Mouse (Mus musculus) urinary bladder, postnatal 10 days (tissue): ENCODE data around the gene Melk.

Experiments used
- DNase-seq: peaks from one replicate; pipeline ENCODE4 v3.0.0; 2022; ENCODE audit warnings: low spot score

Melk gene

DNA sequence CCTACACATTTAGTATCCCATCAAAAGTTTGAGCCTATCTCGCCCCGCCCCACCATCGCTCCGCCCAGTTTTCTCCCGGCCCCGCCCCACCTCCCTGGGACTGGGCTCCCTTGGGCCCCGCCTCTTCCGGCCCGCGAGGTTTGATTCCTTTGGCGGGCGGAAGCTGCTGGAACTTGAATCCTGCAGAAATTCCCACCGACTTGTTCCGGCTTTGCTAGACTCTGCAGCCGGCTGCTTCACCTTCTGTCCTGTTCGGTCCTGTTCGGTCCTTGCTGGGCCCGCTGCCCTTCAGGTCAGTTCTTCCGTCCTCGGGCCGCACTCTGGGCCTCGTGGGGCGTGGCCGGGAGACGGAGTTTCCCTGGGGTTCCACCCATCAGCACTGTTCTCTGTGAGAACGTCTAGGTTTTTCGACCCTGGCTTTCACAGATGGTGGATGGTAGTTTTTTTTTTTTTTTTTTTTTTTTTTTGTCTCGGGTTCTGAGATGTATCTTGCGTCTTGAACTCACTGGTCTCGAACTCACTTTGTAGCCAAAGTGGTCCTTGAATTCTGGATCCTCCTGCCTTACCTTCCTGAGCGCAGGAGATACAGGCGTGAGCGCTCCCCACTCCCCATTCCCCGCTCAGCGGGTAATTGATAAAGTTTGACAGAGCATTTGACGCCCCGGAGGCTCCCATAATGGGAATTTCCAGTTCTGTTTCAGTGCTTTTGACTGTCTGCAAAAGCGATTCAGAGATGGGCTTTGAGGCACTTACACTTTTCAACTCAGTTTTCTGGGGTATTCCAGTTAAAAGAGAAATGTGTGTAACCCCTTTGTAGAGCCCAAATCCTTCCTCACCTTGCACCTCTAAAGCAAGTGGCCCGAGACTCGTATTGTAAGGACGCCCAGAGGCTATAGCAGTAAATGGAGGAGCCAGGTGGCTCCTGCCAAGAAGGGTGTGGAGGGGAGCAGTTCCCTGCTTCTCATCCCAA is at the start of gene Melk:
Gene Melk (plus strand): TSS at position 96 of the 970 bp plus-strand sequence.
- DNase-seq = no peak

DNA sequence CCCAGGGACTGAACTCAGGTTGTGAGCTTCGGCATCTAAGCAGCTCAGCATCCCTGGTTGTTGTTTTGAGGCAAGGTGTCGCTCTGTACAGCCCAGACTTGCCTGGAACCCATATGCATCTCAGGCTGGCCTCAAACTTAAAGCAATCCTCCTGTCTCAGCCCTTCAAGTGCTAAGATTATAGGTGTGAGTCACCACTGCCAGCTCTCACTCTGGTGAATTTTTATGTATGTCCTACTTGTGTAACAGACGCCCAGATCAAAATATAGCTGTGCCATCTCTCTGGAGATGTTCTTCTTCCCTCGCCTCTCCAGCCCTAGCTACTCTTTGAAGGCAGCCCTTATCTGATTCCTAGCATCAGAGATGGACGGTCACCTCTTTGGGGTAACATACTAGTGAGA is 49.2 kb upstream of the Melk start:
- DNase-seq = no peak

DNA sequence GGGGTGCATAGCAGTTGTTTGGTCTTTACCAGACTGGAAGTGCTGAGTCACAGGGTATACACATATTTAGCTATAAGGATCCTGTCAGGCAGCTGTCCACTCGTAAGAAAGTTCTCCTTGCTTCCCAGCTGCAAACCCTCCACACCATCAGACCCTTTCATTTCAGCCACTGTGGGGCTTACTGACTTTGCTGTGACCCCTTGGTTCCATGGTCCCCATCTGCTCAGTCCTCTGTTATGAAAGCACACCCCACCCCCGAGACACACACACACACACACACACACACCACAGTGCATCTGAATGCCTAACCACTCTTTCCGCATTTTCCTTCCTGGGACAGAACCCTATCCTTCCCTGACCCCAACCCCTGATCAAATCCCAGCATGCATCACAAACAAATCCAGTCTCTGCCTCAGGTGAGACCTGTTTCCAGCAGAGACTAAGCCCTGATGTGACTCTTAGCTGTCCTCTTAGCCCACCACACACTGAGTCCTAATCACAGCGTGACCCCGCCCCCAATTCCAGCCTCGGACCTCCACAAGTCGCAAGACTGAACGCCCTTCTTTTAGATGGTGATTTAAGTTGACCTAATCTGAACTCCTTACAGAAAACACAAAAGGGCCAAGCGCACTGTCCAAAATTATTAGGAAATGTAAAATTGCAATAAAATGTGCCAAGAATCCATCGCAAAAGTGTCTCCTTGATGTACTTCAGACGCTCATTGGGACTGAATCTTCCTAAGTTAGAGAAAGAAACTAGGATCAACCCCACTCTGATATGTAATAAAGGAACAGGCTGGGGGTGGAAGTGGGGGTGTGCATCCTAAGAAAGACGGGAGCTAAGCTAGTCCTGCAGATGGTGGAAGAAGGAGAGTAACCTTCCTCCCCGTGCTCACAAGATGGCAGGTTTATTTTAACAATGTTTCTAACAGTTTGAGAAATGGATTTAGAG is 48.4 kb upstream of the Melk start:
- no peak for DNase-seq

DNA sequence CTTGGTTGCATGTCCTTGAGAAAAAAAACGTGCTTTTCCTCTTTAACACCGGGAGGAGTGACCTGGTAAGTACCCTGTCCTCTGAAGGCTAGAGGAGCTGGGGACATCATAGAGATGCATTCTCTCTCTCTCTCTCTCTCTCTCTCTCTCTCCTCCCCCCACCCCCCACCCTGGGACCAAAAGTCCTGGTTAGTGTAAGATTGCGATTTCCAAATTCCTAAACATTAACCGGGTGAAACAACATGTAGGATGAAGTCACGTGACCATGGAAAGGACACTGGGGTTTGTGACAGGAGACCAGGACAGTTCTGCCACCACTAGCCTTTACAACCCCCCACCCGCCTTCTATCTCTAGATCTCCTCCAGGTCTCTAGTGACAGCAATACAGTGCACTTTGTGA is 47.5 kb upstream of the Melk start:
- DNase-seq = no peak

DNA sequence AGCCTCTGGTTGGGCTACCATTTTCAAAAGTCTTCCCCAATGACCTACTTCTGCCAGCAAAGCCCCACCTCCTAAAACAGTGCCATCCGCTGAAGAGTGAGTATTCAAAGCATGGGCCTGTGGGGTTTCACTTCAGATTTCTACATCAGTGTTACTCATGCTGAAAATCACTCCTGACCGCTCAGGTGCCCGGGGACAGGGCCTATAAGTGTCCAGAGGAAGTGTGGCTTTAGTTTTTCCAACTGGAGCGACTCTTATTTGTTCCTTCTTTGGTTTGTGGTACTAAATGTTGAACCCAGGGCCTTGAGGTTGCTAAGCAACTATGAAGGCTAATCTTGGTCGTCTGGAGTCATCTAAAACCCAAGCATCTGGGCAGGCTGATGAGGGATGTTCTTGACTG is 46.1 kb upstream of the Melk start:
- DNase-seq = no peak

DNA sequence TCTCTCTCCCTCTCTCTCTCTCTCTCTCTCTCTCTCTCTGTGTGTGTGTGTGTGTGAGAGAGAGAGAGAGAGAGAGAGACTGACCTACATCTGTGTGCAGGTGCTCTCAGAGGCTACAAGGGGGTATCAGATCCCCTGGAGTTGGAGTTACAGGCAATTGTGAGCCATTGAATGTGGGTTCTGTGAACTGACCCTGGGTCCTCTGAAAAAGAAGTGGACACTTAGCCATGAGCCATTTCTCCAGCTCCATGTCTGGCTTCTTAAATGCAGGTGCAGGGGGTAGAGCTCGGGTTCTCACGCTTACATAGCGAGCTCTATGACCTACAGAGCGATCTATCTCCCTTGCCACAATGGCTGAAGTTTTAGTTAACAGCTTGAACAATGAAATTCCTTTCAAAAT is 41.5 kb upstream of the Melk start:
- no peak for DNase-seq

DNA sequence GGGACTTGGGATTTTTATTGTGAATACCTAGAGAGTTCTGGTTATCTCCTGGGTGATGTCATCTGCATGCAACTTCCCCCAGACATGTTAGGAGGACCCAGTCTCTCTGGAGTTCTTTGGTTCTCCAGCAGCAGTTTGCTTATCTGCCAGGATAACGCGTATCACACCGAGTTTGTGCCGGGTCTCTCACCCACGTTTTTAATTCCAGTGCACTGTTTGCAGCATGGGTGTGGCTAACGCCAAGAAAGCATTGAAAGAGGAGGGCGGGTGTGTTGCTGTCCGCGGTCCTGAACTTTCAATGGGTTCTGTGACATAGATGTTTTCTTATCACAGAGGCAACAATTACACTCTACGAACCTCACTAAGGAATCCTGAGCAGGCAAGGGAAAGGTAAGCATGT is 40.4 kb upstream of the Melk start:
- peak; percentile 15 for DNase-seq

DNA sequence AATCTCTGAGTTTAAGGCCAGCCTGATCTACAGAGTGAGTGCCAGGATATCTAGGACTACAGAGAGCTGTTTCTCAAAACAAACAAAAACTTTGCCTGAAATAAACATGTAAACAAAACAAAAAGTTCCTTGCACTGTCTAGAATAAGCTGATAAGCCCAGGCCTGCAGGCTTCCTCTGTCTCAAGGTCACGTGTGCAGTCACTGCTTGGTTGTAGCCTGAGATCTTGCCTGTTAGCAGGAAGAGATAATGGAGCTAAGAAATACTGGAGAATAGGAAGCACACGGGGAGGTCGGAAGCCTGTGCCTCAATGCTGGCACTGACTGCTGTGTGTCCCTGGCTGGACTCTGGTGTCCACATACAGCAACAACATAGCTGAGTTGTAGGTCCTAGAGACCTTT is 35.2 kb upstream of the Melk start:
- DNase-seq = no peak

DNA sequence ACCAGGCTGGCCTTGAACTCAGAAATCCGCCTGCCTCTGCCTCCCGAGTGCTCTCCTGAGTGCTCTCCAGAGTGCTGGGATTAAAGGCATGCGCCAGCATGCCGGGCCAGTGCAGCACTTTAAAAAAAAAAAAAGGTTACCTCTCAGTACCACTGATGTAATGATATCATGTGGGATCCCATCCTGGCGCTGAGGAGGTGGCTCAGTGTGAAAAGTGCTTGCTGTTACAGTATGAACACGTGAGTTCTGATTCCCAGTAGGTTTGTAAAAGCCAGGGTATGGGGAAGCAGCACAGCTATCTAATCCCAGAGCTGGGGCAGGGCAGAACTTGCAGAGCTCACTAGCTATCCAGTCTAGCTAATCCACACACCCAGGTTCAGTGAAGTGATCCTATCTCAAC is 33.2 kb upstream of the Melk start:
- no peak for DNase-seq

DNA sequence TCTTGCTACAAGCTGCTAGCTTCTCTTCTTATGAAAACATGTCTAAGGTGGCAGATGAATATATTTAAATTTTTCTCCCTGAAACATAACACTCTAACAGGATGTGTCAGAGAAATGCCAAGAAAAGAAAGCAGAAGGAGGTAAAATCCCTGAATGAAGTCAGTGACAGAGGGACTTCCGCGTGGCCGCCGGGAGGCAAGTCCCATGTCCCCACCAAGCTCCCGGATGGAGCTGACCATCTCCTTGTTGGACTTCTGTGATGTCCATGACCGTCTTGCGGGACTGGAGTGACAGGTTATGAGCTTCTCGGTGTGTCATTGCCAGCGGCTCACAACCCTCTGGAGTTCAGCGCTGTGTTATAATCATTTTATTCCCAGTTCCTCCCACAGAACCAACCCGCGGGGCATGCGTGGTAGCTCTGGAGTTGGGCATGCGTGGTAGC is 31.3 kb upstream of the Melk start:
- no peak for DNase-seq

DNA sequence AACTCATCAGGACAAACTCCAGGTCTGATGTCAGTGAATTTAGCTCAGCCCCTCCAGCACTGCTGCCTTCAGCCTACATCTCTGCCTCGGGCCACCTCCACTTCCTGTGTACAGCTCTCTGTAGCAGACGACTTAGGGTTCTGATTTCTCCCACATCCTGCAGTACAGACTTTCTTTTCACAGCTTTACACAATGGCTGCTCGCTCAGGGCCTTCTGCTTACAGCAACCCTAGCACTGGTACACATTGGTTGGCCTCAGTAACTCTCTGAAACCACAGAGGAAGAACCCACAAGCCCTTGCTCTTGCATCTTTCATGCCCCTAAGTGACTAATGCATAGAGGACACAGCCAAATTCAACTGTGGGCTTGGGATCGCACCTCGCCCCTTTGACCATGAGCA is 29.5 kb upstream of the Melk start:
- DNase-seq = no peak

DNA sequence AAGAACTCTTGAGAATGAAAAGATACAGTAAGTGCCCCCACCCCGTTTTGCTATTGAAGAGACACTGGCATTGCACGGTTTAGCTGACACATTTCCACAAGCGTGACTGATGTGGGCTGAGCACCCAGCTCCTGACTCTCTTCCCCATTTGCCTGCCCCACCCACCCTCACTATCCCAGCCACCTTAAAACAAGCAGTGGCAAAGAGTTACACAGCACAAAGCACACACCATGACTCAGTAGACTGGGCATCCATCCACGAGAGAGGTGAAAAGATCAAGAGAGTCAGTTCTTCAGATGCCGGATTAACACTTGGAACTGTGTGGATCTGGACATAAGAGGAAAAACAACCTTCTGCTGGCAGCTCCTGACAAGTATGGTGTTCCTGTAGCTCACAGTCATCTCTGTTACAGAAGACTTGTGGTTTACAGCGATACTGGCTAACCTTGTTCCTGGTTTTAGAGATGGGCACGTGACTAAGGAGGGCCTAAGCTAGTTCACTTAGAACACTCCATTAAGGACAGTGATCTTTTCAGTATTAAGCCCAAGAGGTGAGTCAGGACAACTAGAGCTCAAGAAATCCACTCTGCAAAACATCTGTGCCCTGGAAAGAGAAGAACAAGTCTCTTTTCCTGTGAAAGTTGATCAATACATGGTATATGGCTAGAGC is 18.9 kb upstream of the Melk start:
- DNase-seq = no peak

DNA sequence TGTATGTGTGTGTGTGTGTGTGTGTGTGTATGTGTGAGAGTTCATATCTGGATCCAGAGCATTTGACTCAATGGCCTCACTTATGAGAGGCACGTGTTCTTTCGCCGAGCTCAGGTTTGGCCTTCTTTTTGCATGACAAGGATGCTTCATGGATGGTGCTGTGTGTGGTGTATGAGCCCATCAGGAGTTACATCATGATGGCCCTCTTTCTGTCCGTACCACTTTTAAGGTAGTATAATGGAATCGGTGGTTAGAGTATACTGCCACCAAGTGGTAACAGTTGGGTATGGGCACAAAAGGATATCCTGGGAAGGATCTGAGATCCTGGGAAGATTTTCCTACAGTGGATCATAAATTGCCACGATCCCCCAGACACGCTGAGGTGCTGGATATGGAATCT is 8.1 kb upstream of the Melk start:
- DNase-seq = no peak

DNA sequence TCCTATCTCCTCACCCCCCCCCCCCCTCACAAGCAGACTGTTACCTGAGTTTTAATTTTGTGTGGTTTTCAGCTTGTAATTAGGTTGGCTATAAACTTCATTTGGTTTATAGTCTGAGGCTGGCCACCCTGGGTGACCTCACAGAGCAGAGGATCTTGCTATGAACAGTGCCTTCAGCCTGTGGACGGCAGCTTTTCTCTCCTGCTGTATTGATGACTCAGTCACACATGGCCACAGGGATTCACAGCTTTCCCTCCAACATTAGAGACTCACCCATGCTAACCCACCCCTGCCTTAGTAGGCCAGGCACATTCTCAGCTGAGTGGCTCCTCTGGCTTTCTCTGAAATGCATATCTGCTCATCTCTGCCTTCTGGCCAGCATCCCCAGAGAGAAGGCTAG is 4.8 kb upstream of the Melk start:
- no peak for DNase-seq

DNA sequence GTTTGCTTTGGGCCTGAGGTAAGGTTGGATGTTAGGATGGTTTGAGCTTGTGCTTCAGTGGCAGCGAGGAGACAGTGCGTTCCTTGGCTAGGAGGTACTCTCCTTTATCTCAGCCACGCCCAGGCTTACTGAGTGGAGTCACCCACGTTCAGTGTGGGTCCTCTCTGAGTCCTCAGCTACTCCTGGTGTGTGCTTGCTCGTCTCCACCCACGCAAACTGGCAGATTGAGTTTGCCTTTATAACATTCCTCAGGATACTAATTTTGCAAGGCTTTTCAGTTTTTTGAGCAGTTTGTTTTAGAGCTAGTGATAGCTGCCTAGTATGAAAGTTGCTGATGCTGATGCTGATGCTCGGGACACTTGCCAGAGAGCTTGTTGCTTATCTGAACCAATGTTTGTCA is 5.9 kb downstream of the Melk start:
- DNase-seq = no peak

DNA sequence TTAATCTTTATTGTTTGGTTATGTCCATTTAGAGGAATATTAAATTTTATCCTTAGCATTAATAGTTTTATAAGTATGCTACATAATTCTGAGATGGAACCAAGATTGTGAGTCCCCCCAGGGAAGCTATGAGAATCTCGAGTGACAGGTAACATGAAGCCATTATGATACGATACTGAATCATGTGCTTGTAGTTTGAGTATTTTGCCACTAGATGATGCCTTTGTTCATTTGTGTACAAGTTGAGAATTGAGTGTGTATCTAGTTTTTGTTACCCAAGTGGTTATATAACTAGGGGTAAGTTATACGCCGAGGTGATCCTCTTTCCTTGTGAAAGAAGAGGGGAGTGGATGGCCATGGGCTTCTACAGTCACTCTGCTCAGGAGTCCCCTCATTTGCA is 9.8 kb downstream of the Melk start:
- no peak for DNase-seq

DNA sequence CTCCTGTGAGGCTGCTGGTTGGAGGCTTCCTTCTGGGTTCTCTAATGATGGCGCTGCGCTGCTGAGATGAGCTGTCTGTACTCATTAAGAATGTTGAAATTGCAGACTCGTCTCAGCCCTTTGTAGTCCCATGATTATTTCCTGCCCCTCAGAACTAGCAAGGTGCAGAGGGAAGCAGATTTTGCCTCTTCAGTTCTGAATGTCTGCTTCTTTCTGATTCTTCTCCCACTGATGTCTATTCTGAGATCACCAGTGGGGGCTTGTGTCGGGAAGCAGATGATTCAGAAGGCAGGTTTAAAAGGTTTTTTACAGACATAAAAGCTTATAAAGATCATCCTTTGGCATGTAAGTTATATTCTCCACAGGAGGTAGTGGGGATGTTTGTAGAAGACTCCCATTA is 10.2 kb downstream of the Melk start:
- DNase-seq = no peak

DNA sequence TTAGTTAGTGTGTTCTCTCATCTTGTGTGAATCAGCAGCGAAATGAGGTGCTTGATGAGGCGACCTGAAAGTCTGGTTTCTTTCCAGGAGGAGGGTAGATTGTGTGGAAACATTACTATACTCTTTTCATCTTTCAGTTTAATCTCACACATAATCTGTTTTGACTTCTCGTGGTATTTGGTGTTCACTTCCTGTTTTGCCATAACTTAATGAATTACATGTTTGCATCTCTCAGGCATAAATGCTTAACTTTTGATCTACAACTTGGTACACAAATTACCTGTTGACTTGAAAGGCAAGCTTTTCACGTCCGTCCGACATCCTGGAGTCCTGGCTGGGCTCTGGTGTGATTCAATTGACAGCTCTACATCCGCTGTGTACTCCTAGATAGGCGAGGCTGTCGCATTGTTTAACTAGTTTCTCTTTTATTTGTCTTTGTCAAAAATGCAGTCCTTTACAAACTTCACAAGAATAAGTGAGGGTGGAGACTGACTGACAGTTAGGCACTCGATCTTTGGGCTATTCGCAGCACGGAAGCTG is 15.7 kb downstream of the Melk start:
- DNase-seq = no peak

DNA sequence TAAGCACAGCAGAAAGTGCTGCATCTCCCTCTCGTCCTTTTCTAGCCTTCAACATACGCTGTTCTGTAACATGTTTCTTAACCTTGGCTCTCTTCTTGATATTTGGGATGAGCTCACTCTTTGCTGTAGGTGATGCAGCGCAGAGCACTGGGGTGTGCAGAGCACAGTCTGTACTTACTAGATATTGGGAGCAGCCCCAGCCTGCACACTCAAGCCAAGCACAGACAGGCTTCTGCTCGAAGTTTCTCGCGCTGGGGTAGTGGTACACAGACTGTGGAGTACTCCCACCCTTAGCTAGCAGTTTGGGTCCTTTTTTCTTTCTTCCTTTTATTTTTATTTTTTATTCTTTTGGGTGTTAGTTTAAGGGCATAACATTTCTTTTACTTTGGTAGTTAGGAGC is 19.8 kb downstream of the Melk start:
- DNase-seq = no peak

DNA sequence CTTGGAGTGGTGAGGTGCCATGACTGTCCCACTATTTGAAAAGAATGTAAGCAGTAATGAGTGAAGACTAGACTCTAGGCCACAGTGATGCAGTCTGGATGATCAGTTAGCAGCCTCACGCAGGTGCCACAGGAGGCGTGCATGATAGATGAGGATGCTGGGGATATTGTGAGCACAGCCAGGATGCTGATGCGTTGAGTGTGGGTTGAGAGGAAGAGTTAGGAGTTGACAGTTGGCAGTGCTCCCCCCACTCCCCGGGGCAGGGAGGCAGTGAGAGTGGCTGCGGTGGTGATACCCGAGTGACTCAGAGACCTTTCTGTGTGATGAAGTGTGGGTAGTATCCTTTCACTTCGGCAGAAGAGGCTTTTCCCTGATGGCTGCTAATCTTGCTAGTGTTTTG is 21.4 kb downstream of the Melk start:
- DNase-seq = no peak

DNA sequence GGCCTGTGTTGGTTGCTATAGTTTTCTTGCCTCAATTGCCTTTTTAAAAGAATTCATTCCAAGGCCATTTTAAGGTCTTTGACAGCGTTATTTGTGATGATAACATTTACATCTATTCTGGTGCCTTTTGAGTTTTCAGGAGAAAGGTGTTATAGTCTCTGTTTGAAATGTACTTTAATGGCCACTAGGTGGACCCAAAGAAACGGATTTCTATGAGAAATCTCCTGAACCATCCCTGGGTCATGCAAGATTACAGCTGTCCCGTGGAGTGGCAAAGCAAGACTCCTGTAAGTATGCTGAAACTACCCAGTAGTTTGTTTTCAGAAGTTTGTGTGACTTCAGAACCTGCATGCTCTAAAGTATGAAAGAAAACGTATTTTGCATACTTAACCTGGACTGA is 24.8 kb downstream of the Melk start:
- DNase-seq = no peak

DNA sequence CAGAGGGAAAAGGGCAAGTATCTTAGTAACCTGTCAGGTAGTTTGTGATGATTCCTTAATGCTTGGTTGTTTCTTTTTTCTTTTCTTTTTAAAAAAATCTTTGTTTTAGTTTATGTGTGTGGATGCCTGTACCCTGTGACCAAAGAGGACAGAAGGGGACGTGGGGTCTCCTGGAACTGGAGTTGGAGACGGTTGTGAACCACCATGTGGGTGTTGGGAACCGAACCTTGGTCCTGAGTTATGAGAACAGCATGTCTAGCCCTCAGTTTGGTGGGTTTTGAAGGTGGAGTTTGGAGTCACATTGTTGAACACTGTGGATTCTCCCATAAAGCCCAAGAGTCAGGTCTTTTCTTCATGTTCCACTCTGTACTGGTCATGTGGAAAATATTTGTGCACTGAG is 26.0 kb downstream of the Melk start:
- DNase-seq = no peak
